Mouse (Mus musculus): Measurements from ENCODE around the gene C2cd2.
A peak's percentile ranks its signal among the peaks of the same experiment; 100 is the strongest.
"Not testable (repeated sequence)": the region's sequence is repeated elsewhere in the genome, so short reads cannot be mapped to it uniquely, and the experiment has no call there.

C2cd2 gene

DNA sequence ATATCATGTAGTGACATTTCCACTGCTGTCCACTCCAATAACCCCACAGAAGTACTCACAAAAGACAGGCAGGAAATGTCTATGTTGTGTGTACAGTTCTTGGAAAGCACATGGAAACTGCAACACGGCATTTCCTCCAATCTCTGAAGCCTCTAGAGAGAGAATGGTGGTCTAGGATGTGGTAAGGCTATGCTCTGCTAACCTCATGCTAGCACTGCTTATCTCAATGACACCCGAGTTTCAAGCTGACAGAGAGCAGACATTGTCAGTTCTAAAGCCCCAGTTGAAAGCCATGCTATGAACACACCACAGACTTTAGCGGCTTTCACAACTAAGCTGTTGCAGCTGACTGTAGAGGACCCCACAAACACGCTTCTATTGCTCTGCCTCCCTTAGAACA lies 13.6 kb downstream of the C2cd2 start:
- no peak for DNase-seq (ENCODE audit: low read depth, low spot score)

DNA sequence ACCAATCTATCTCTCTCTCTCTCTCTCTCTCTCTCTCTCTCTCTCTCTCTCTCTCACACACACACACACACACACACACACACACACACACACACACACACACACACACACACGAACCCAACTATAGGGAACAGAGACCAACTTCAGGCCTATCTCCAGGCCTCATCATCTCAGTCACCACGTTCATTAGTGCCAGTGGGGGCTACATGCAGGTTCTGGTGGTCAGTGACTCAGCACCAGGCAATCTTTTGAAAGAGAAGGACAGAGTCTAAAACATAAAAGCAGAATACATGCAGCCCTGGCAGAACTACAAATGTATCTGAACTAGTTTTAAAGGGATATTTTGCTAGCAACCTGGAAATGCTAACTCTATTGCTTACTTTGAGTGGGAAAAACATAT lies 15.4 kb downstream of the C2cd2 start:
- DNase-seq (ENCODE audit: low read depth, low spot score), result not testable (repeated sequence)

- no peak for DNase-seq (ENCODE audit: low read depth, low spot score)
Measured at GRCm38 (mm10) chr16:97941844-97942243, 20.6 kb downstream of the C2cd2 start.

DNA sequence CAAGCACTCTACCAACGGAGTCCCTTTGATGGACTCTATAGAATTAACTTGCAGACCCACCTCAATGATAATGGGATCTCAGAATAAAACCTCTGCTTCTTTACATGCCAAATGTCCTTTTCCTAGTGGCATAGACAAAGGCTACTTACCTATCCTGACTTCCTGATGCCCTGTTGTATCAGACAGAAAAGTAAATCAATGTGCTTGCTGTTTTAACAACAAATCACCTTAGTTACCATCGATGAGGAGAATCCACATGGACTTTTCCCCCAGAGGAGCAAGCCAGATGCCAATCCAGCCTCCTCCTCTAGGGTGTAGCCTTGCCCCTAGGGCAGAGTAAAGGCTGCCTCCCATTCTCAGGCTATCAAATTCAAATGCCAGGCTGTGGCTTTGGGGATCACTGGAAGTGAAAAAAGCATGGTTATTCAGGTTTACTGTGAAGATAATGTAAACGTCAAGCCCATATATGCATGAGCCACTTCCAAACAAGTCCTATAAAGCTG lies 21.9 kb downstream of the C2cd2 start:
- no peak for DNase-seq (ENCODE audit: low read depth, low spot score)

DNA sequence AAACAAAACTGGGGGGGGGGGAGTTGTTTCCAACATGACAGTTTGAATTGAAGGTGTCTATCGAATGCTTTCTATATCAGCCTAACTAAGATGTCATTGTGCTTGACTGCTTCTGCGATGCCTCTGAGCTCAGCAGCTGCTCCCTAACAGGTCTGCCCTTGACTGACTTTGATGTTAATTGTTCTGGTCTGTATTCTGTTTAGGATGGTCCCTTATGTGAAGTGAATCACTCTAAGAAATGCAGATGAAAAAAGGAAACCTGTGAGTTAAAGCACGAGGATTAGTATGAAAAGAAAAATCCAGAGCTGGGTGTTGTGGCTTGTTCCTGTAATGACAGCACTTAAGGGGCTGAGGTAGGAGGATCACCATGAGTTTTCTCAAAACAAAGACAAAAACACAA lies 26.6 kb downstream of the C2cd2 start:
- no peak for DNase-seq (ENCODE audit: low read depth, low spot score)

DNA sequence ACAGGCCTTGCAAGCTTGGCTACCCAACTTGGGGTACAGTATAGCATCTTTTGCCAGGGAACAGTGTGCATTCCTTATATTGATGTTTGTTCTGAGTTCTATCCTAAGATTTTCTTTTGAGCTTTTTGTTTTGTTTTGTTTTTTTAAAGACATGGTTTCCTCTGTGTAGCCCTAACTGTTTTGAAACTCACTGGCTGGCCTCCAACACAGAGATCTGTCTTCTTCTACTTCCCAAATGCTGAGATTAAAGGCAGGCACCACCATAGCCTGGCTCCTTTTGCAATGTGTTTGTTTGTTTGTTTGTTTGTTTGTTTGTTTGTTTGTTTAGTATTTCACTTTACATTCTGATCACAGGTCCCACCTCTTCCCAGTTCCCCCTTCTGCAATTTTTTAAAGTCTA lies 32.2 kb downstream of the C2cd2 start:
- DNase-seq (ENCODE audit: low read depth, low spot score), result no peak

DNA sequence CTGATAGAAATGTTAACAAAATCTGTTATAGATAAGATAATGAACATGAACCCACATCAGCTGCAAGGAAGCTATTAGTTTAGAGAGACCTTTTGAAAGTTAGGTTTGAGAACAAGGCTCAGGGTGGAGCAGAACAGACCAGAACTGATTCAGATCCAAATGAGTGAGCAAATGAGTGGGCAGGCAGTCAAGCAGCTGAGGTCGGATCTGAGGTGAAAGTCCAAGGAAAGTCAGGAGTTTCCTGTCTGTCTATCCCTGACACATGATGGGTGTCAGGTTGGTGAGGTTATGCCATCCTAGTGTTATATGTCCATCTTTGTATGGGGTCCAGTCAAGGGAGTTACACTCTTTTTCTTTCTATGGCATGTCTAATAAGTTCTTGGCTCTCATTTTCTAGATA lies 32.9 kb downstream of the C2cd2 start:
- DNase-seq (ENCODE audit: low read depth, low spot score), result no peak

DNA sequence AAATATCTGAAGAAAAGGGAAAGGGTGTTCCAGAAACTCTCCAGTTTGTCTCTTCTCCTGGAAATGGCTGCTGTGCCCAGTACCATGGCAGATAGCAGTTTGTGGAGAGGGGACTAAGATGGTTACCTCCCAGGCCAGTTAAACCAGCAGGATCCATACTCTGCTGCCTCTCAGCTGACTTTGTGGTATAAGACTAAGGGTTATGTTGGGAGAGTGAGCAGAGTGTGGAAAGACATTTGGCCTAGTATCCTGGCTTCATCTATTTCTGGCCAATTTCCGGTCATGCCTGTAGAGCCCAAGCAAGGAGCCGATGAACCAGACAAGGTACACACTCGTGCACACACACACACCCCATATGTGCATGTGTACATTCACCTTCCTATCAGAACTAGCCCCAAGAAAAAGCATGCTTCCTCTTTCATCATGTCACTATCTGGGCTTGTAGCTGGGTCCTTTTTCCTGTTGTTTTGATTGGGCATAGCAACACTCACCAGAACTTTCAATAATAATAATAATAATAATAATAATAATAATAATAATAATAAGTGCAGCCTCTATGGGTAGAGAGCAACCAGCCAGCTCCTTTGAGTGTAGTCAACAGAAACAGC lies 35.0 kb downstream of the C2cd2 start:
- DNase-seq (ENCODE audit: low read depth, low spot score), result no peak

DNA sequence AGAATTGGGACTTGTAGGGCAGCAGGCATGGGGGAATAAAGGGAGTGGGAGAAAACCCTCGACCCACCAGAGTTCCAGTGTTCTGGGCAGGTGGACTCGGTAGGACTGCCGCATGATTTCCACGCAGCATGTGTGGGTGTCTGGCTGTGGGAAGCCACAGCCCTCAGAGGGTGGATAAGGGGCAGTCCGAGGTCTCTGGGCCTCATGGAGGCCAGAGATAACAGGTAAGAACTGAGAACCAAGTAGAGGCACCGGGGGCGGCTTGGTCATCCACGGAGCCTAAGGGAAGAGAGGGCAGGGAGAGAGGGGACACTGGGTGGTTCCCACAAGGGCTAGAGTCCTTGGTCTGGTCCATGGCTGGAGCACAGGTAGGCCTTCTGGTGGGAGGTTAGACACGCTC lies 36.0 kb downstream of the C2cd2 start:
- DNase-seq (ENCODE audit: low read depth, low spot score), result no peak

GRCm38 (mm10) chr16:97925760-97926159 lies 36.6 kb downstream of the C2cd2 start:
- no peak for DNase-seq (ENCODE audit: low read depth, low spot score)

DNA sequence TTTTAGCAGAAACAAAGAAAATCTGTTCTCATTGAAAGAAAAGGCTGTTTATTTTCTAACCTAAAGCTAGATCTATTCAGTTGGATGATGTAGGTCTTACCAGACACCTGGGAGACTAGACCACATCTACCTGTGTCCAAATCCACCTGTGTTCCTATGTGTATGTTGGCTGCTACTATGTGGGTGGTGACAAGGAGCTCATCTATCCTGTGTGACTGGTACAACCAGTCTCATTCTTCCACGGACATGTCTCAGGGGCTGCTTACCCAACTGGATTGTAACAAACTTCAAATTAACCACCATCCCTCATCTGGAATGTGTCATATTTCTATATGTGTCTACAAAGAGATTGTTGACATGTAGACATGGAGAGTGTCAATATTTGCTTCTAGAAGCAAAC lies 38.7 kb downstream of the C2cd2 start:
- no peak for DNase-seq (ENCODE audit: low read depth, low spot score)

GRCm38 (mm10) chr16:97922779-97923126 lies 39.6 kb downstream of the C2cd2 start:
- DNase-seq (ENCODE audit: low read depth, low spot score), result no peak

GRCm38 (mm10) chr16:97921961-97922778 lies 40.2 kb downstream of the C2cd2 start:
- peak; percentile 85 for DNase-seq (ENCODE audit: low read depth, low spot score)

DNA sequence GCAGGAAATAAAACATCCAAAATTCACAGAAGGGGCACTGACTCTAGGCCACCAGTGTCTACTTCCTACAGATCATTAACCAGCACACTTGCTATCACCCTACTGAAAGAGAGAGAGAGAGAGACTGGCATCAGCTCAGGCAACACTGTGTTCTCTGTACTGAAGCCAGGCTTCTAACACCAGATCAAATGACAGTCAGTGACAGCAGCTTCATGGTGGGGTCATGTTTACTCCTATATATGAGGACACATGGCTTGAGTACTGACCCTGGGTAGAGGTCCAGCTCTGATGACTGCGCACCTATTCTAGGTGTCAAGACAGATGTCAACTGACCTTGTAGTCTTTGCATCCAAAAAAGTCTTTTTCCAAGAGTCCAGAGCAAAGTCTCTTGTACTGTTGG lies 41.8 kb downstream of the C2cd2 start:
- no peak for DNase-seq (ENCODE audit: low read depth, low spot score)

DNA sequence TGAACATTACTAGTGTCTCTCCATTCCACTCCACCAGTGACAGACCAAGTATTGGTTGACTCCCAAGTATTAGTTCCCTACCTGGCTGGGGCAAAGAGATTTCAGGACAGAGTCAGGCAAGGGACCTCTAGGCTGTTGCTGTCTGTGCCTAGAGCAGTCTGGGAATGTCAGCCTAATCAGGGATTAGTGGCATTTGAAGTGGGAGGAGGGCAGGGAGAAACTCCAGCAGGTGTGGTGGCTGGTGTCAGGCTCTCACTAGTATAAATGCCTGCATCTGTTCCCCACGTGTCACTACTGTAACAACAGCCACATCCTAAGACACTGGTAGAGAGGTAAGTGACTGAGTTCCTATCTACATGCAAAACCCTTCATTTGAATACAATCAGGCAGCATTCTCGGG lies 42.6 kb downstream of the C2cd2 start:
- no peak for DNase-seq (ENCODE audit: low read depth, low spot score)

DNA sequence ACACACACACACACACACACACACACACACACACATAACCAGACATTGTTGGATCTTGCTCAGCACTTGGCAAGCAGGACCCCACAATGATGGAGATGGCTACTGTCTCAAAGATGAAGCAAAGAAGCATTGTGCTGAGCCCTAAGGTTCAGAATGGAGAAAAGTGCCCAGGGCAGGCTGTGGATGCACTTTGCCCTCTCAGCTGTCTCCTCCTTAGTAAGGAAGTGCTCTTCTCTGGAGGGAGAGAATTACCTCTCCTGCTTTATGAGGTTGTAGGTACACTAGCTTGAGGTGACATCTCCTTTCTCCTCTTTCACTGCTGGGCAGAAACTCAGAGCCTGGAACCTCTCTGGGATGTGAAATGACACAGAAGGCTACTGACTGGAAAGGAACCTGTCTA lies 49.5 kb downstream of the C2cd2 start:
- DNase-seq (ENCODE audit: low read depth, low spot score), result no peak

- no peak for DNase-seq (ENCODE audit: low read depth, low spot score)
Measured at GRCm38 (mm10) chr16:97909356-97909755, 53.0 kb downstream of the C2cd2 start.

- no peak for DNase-seq (ENCODE audit: low read depth, low spot score)
Measured at GRCm38 (mm10) chr16:97907496-97907895, 54.9 kb downstream of the C2cd2 start.

DNA sequence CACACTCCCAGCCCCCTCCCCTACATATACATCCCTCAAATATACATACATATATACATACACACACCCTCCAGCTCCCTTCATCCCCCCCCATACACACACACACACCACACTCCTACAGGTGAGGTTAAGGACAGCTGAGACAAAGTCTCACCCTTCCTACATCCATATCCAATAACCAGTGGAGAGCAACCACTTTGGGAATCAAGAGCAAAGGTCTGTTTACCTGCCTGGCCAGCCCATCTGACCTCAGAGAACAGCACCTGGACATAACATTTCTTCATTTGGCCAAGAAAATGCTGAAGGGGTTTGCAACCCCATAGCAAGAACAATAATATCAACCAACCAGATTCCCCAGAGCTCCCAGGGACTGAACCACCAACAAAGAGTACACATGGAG lies 56.1 kb downstream of the C2cd2 start:
- DNase-seq (ENCODE audit: low read depth, low spot score), result no peak

DNA sequence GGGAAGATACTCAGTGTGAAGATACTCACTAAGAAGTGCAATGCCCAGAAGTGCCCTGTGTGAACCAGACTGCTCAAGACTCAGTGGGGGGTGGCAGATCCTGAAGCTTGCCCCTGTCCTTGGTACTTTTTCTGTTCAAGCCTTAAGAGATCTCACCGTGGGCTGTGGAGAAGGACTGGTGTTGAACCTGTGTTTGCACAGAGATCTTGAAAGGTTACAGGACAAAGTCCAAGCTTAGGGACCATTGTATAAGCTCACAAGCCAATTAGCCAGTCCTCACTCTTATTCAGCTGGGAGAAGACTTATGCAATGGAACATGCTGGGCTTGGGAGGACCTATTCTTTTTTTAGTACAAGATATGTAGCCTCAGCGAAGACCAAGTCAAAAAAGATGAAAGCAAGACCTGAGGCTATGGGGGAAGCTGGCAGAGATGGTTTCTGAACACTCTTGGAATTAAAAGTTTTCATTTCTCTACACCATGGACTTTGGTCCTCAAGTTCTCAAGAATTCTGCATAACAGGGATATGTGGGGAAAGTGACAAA lies 56.9 kb downstream of the C2cd2 start:
- no peak for DNase-seq (ENCODE audit: low read depth, low spot score)

- no peak for DNase-seq (ENCODE audit: low read depth, low spot score)
Measured at GRCm38 (mm10) chr16:97904035-97904434, 58.4 kb downstream of the C2cd2 start.

DNA sequence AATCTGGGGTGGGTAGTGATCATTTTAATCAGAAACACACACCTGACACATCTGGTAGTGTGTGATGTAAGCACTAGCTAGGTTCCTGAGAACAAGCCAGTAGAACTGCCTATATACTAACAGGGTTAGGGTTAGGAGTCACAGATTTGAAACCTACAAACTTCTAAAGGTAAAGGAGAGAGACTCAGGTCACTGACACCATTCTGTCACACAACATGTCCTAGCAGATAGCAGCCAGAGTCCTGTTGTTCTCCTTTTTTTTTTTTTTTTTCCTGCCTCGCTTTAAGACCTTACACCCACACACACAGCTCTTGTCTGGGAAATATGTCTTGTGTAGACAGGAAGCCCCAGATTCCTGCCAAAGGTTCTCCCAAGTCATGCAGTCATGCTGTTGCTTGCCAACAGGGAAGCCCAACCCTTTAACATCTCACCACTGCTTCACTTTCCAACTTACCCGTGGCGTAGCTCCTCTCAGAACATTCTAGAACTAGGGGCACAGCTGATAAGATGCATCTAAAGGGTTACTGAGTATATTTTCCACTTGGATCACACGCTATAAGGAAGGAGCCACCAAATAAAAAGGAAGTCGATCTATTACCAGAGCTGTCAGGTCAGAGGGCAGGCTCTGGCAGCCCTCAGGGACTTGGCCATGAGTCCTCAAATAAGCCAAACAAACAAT lies 64.9 kb downstream of the C2cd2 start:
- DNase-seq (ENCODE audit: low read depth, low spot score), result no peak

DNA sequence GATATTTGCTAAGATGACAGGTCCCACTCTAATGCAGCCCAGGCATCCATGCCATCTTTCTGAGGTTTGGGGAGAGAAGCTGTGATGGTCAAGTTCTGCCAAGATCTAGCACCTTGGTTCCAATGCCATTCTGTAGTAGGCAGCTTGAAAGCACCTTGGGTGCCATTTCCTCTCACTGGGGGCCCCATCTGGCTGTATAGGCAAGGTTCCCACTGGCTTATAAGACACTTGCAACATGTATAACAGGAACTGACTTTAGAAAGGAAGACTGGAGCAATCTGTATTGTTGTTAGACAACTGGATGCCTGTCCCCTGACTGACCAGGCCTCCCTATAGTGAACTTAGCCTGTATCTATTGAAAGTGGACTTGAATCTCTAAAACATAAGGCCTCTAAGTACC lies 74.6 kb downstream of the C2cd2 start:
- no peak for DNase-seq (ENCODE audit: low read depth, low spot score)
